ENCODE assay signal across 14 mouse cellular contexts in the genomic region with DNA sequence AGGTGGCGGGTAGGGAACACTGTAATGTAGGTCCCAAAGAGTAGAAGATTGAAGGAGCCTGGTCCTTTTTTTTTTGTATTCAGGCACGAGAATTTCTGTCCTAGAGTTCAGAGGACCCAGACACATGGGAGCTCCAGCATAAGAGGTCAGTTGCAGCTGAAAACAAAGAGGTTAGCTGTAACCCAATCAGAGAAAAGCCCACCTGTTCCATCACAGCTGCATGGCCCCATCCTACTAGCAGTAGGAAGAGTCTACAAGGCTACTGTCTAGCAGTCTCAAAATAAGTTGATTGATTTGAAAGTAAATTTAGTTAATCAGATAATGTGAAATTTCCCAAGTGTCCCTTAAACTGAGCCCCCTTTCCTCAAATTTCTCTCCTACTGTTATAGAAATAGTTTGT. TPM values are rescaled to one million over a fixed set of nuclear protein-coding genes. Genes with fewer than 3 reads are reported as not detected.
DNase-seq lines count a peak whose midpoint lies in the region; ATAC-seq and TF ChIP-seq lines count a peak whose summit lies in the region.
"Had no signal": no experiment of that assay in that cellular context is flagged by ENCODE, and none has a peak within 500 bp of the region (broad histone marks: within the 10 kb centered on the region; RNA-seq: fewer than 3 reads in every experiment).

No protein-coding gene starts in this region.

- intact Hi-C loops in heart, adult 2 months (cut with DNase I), result no loop called here
- intact Hi-C loops in heart, postnatal 36 days (cut with DNase I), result no loop called here

- H3K27ac ChIP-seq in heart, adult 2 months, result peak overlapping the region; percentile 87
- peak overlapping the region; percentile 12; the same call in 1 of the 2 replicates for H3K27ac ChIP-seq in hindbrain, embryonic 12.5 days
- no peak overlapping the region for H3K27ac ChIP-seq in hindbrain, embryonic 16.5 days (ENCODE audit: low read depth, low read length)
- H3K27ac ChIP-seq in lung, embryonic 14.5 days (ENCODE audit: low read depth), result peak overlapping the region; percentile 54
- H3K27ac ChIP-seq in limb, embryonic 14.5 days (replicated peaks; ENCODE audit: low read depth, low read length), result no peak overlapping the region
- H3K27ac ChIP-seq: limb, embryonic 15.5 days; midbrain, embryonic 10.5 days had no signal

- no peaks in the 10 kb centered on the region for H3K27me3 ChIP-seq in heart, adult 2 months (ENCODE audit: control insufficient read depth, insufficient read depth, low read length)
- no peaks in the 10 kb centered on the region for H3K27me3 ChIP-seq in hindbrain, embryonic 12.5 days
- no peaks in the 10 kb centered on the region for H3K27me3 ChIP-seq in hindbrain, embryonic 16.5 days (replicated peaks; ENCODE audit: control insufficient read depth, insufficient read depth, low read length)
- H3K27me3 ChIP-seq in lung, embryonic 14.5 days (ENCODE audit: insufficient read depth, low read length), result no peaks in the 10 kb centered on the region
- no peaks in the 10 kb centered on the region for H3K27me3 ChIP-seq in limb, embryonic 14.5 days (ENCODE audit: control insufficient read depth, insufficient read depth, low read length)
- H3K27me3 ChIP-seq: hindbrain, embryonic 15.5 days; limb, embryonic 15.5 days had no signal

- H3K4me2 ChIP-seq in hindbrain, embryonic 12.5 days (replicated peaks), result no peak overlapping the region
- H3K4me2 ChIP-seq in hindbrain, embryonic 16.5 days (ENCODE audit: low read length), result no peak overlapping the region
- H3K4me2 ChIP-seq in lung, embryonic 14.5 days, result no peak overlapping the region
- no peak overlapping the region for H3K4me2 ChIP-seq in limb, embryonic 14.5 days (replicated peaks; ENCODE audit: low read depth, low read length, severe bottlenecking)
- H3K4me2 ChIP-seq: hindbrain, embryonic 15.5 days; limb, embryonic 15.5 days had no signal

- no peak for TF ChIP-seq CTCF in heart, adult 2 months (IDR thresholded peaks at IDR 0.05)
- TF ChIP-seq CTCF in lung, embryonic 14.5 days (IDR thresholded peaks at IDR 0.05; ENCODE audit: low read depth), result no peak

- WGBS in heart, adult 2 months, result 75% methylated on average over 2 of the region's 2 CpGs
- 72% methylated on average over 2 of the region's 2 CpGs for WGBS in hindbrain, embryonic 12.5 days
- 81% methylated on average over 2 of the region's 2 CpGs for WGBS in hindbrain, embryonic 16.5 days
- 64% methylated on average over 2 of the region's 2 CpGs for WGBS in lung, embryonic 14.5 days
- WGBS in limb, embryonic 14.5 days, result 73% methylated on average over 2 of the region's 2 CpGs

- ATAC-seq in hindbrain, embryonic 12.5 days (ENCODE audit: low FRiP score), result no peak
- ATAC-seq in hindbrain, embryonic 16.5 days, result no peak
- ATAC-seq in lung, embryonic 14.5 days (ENCODE audit: insufficient read depth), result peak; percentile 22; the same call in 1 of the 2 replicates
- peak; percentile 31; the same call in 1 of the 2 replicates for ATAC-seq in limb, embryonic 14.5 days (ENCODE audit: low FRiP score, low read depth)
- ATAC-seq: intestine, postnatal 0 days had no signal

- no peak for DNase-seq in heart, adult 2 months
- DNase-seq in heart, postnatal 36 days, result no peak
- DNase-seq in lung, embryonic 14.5 days, result no peak
- no peak for DNase-seq in lung, postnatal 36 days
- DNase-seq in limb, embryonic 14.5 days (ENCODE audit: low spot score), result no peak
- DNase-seq: adrenal gland, adult 2 months; right cerebral cortex, postnatal 14 days; thymus, postnatal 4 days had no signal

- H3K9me3 ChIP-seq in hindbrain, embryonic 12.5 days (replicated peaks), result no peaks in the 10 kb centered on the region
- no peaks in the 10 kb centered on the region for H3K9me3 ChIP-seq in hindbrain, embryonic 16.5 days (ENCODE audit: control insufficient read depth, low read length)
- H3K9me3 ChIP-seq in lung, embryonic 14.5 days (ENCODE audit: low read depth, low read length), result no peaks in the 10 kb centered on the region
- H3K9me3 ChIP-seq in limb, embryonic 14.5 days (ENCODE audit: control insufficient read depth, low read length), result no peaks in the 10 kb centered on the region
- H3K9me3 ChIP-seq: hindbrain, embryonic 15.5 days; limb, embryonic 15.5 days; midbrain, embryonic 10.5 days had no signal

- H3K4me3 ChIP-seq in heart, adult 2 months, result no peak overlapping the region
- H3K4me3 ChIP-seq in hindbrain, embryonic 12.5 days, result no peak overlapping the region
- no peak overlapping the region for H3K4me3 ChIP-seq in hindbrain, embryonic 16.5 days (ENCODE audit: low read length)
- H3K4me3 ChIP-seq in lung, embryonic 14.5 days (ENCODE audit: low read depth, low read length), result no peak overlapping the region
- H3K4me3 ChIP-seq in limb, embryonic 14.5 days (replicated peaks; ENCODE audit: low read length), result no peak overlapping the region
- H3K4me3 ChIP-seq: hindbrain, embryonic 15.5 days; limb, embryonic 15.5 days; midbrain, embryonic 10.5 days had no signal

- peaks cover 3% of the 10 kb centered on the region for H3K79me2 ChIP-seq in heart, adult 2 months (replicated peaks; ENCODE audit: control insufficient read depth, insufficient read depth, low read length)

- H3K36me3 ChIP-seq in heart, adult 2 months (ENCODE audit: control insufficient read depth, insufficient read depth, low read length), result peaks cover 11% of the 10 kb centered on the region
- no peaks in the 10 kb centered on the region for H3K36me3 ChIP-seq in hindbrain, embryonic 12.5 days
- no peaks in the 10 kb centered on the region for H3K36me3 ChIP-seq in hindbrain, embryonic 16.5 days (ENCODE audit: control insufficient read depth, insufficient read depth, low read length)
- no peaks in the 10 kb centered on the region for H3K36me3 ChIP-seq in lung, embryonic 14.5 days (ENCODE audit: insufficient read depth)
- H3K36me3 ChIP-seq in limb, embryonic 14.5 days (ENCODE audit: control insufficient read depth, insufficient read depth, low read length), result no peaks in the 10 kb centered on the region
- H3K36me3 ChIP-seq: hindbrain, embryonic 15.5 days; limb, embryonic 15.5 days had no signal

- no peak for TF ChIP-seq POLR2A in heart, adult 2 months (IDR thresholded peaks at IDR 0.05; ENCODE audit: insufficient read depth, low read depth, low read length)
- no peak for TF ChIP-seq POLR2A in limb, embryonic 14.5 days (IDR thresholded peaks at IDR 0.05; ENCODE audit: borderline replicate concordance, extremely low read depth, insufficient read depth, insufficient read length)

- peaks cover 10% of the 10 kb centered on the region for H3K4me1 ChIP-seq in heart, adult 2 months (ENCODE audit: control insufficient read depth, insufficient read depth, low read length)
- peaks cover 12% of the 10 kb centered on the region for H3K4me1 ChIP-seq in hindbrain, embryonic 12.5 days
- no peaks in the 10 kb centered on the region for H3K4me1 ChIP-seq in hindbrain, embryonic 16.5 days (ENCODE audit: control insufficient read depth, insufficient read depth, low read depth, low read length)
- peaks cover 8% of the 10 kb centered on the region; the same call in 1 of the 2 replicates for H3K4me1 ChIP-seq in lung, embryonic 14.5 days (ENCODE audit: insufficient read depth)
- H3K4me1 ChIP-seq in limb, embryonic 14.5 days (ENCODE audit: control insufficient read depth, insufficient read depth, low read length), result peaks cover 12% of the 10 kb centered on the region
- H3K4me1 ChIP-seq: hindbrain, embryonic 15.5 days had no signal

- TF ChIP-seq EP300 in heart, adult 2 months (IDR thresholded peaks at IDR 0.05; ENCODE audit: insufficient read depth, low read depth, low read length), result no peak

- H3K9ac ChIP-seq in heart, adult 2 months (ENCODE audit: low read depth, low read length), result no peak overlapping the region; the same call in 1 of the 2 replicates
- H3K9ac ChIP-seq in hindbrain, embryonic 12.5 days, result no peak overlapping the region
- H3K9ac ChIP-seq in hindbrain, embryonic 16.5 days (ENCODE audit: low read depth, low read length), result no peak overlapping the region
- no peak overlapping the region for H3K9ac ChIP-seq in lung, embryonic 14.5 days
- no peak overlapping the region for H3K9ac ChIP-seq in limb, embryonic 14.5 days (ENCODE audit: low read depth, low read length, severe bottlenecking)
- H3K9ac ChIP-seq: hindbrain, embryonic 15.5 days; limb, embryonic 15.5 days had no signal

RNA-seq across cellular contexts. Expression of gene Cblb, which starts 40.3 kb away (rescaled TPM):
- 10 to 100 TPM; 13.6 to 14.0 TPM for total RNA-seq in heart, adult 2 months (2021)
- 7.5 and 9.8 TPM in 2 replicates for polyA plus RNA-seq in heart, adult 2 months (2012; rRNA removed)
- 10 to 100 TPM; 15.6 to 18.1 TPM for total RNA-seq in heart, postnatal 36 days (2021)
- polyA plus RNA-seq in hindbrain, embryonic 12.5 days (2016; fragmentation: Nextera tagmentation; extraction: Ambion mirVana), result 40.7 and 46.7 TPM in 2 replicates
- polyA plus RNA-seq in hindbrain, embryonic 16.5 days (2015; fragmentation: Nextera tagmentation; extraction: Ambion mirVana), result 8.0 and 11.3 TPM in 2 replicates
- 19.8 and 21.8 TPM in 2 replicates for polyA plus RNA-seq in lung, embryonic 14.5 days (2014; fragmentation: Nextera tagmentation; extraction: Ambion mirVana)
- polyA plus RNA-seq in limb, embryonic 14.5 days (2012; rRNA removed), result 23.7 and 28.4 TPM in 2 replicates
- 16.9 and 17.5 TPM in 2 replicates for polyA plus RNA-seq in limb, embryonic 14.5 days (2014; fragmentation: Nextera tagmentation; extraction: Ambion mirVana)

Comparison
In these comparisons a context has a peak if more than half of its experiments do, and no peak if none do; other contexts are left out.
1. H3K27ac ChIP-seq: peak in heart, adult 2 months (single experiment), hindbrain, embryonic 12.5 days (single experiment) and lung, embryonic 14.5 days (single experiment); none in hindbrain, embryonic 16.5 days (single experiment) and limb, embryonic 14.5 days (single experiment).
2. ATAC-seq: peak in lung, embryonic 14.5 days (single experiment) and limb, embryonic 14.5 days (single experiment); none in hindbrain, embryonic 12.5 days (single experiment) and hindbrain, embryonic 16.5 days (single experiment).